Mouse (Mus musculus): ENCODE results near the gene Olfr611. TPM values are rescaled to one million over a fixed set of nuclear protein-coding genes. Genes with fewer than 3 reads are reported as not detected.
"Not testable (repeated sequence)": the region's sequence is repeated elsewhere in the genome, so short reads cannot be mapped to it uniquely, and the experiment has no call there.

The Olfr611 gene
- not detected for total RNA-seq (2021)
- long read RNA-seq, experiment 1, result 0 reads
- long read RNA-seq, experiment 2, result 0 reads

GRCm38 (mm10) chr7:103520746-103521145, at the start of gene Olfr611:
Gene Olfr611 (minus strand): TSS chr7:103520846.
- intact Hi-C loops (cut with DNase I); DNase-seq (ENCODE audit: low spot score in 2 of 2): not testable (repeated sequence)

DNA sequence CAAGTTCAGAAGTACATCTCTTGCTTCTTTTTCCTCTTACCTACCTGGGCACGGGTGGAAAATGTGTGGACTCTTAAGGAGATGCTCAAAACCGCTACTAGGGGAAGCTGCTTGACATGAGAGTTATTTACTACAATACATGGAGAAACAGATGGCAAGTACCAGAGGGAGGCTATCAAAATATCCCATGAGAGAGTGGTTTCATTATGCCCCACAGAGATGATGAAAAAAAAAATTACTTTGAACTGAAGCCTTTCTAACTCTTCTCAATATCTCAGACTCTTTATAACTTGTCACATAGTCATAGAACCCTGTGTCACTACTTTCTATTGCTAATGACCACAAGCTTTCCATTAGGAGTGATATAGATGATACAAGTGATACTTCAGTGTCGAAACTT, 48.4 kb upstream of the Olfr611 start, which contains the start of gene Olfr616:
Gene Olfr616, minus strand, starts transcription at position 101 of the 400 bp plus-strand sequence.
- intact Hi-C loops (cut with DNase I), result no loop called here
- DNase-seq (ENCODE audit: low spot score in 2 of 2), result no peak

DNA sequence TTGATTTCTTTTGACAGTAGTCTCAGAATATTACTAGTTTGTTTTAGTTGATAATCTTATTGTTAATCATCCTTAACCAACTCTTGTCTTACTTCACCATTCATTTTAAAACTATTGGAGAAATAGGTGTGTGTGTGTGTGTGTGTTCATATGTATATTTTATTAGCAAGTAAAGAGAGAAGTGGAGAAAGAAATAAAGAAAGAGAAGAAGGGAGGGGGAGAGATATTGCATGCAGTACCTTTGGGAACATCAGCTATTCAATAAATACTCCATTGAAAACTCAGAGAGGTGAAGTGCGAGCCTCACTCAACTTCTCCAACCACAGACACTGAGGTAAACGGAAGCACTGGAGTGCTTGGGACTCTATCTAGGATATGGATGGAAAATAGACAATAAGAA, 35.1 kb upstream of the Olfr611 start, which contains the start of gene Olfr615:
Gene Olfr615, plus strand, starts transcription at position 301 of the 400 bp plus-strand sequence.
- intact Hi-C loops (cut with DNase I), result no loop called here
- DNase-seq (ENCODE audit: low spot score in 2 of 2), result no peak

- intact Hi-C loops (cut with DNase I), result no loop called here
- no peak for DNase-seq (ENCODE audit: low spot score in 2 of 2)
These were observed 27.1 kb upstream of the Olfr611 start, which contains the start of gene Olfr613 for GRCm38 (mm10) chr7:103547774-103548173. Gene Olfr613 (plus strand): TSS chr7:103548074.

- DNase-seq (ENCODE audit: low spot score in 2 of 2); intact Hi-C loops (cut with DNase I): not testable (repeated sequence)
These were observed 22.0 kb upstream of the Olfr611 start, which contains the start of gene Olfr612 for GRCm38 (mm10) chr7:103542617-103543016. Gene Olfr612 (minus strand): TSS chr7:103542717.

GRCm38 (mm10) chr7:103512022-103512421, 8.6 kb downstream of the Olfr611 start, which contains the start of gene Olfr610:
Gene Olfr610 (minus strand): TSS chr7:103512122.
- no peak for DNase-seq (ENCODE audit: low spot score in 2 of 2)
- intact Hi-C loops (cut with DNase I), result no loop called here

DNA sequence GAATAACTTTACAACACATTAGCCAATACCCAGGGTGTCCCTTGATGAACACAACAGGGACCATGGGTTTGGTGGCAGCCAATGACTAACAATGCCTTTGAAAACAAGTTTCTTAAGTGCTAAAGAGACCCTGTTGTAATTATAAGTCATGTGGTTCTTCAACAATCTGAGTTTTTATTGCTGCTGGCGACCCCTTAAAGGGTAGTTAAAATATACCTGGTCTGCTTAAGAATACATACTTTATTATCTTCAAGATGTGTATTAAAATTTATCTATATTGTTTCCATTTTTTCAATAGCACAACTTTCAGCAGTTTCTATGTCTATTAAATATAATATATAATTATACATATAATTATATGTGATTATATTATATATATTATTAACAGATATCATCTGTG, 22.7 kb downstream of the Olfr611 start, which contains the start of gene Olfr609:
Gene Olfr609, minus strand, starts transcription at position 101 of the 400 bp plus-strand sequence.
- intact Hi-C loops (cut with DNase I), result no loop called here

DNA sequence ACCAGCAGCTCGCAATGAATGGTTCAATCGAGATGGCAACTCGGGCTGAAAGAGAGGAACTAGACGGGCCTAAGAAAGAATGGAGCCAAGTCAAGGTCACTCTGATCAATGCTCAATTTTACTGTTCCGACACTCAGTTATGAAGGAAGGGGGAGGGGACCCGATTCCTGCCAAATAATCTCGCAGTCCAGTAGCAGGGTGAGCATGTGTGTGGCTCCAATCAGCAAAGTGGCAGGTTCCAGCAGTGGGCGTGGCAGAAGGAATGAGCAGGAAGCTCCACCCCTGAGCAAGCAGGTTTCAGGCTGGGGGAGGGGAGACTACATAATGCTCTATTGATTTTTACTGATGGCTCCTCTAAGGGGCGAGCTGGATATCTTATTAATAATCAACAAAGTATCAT, 43.5 kb downstream of the Olfr611 start:
- intact Hi-C loops (cut with DNase I); DNase-seq (ENCODE audit: low spot score in 2 of 2): not testable (repeated sequence)

More for the DNA sequence above, 22.7 kb downstream of the Olfr611 start, which contains the start of gene Olfr609:
- DNase-seq (ENCODE audit: low spot score in 2 of 2), result no peak

DNA sequence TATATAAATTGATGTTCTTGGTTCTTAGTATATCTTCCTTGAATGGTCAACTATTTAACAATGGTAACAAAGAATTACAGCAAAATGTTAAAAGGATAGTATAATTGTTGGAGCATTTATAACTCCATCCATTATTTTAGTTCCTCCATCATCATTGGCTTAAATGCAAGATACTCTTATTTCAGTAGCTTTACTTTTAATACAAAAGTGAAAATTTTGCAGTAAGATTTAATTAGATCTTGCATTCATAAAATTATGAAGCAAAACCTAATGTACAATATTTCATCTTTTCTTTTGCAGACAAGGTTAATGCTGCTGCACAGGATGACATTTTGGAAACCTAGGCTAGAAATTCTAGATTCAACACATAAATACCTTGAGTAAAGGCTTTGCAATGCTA, 51.1 kb downstream of the Olfr611 start, which contains the start of gene Olfr608:
Gene Olfr608, plus strand, starts transcription at position 301 of the 400 bp plus-strand sequence.
- intact Hi-C loops (cut with DNase I), result no loop called here
- no peak for DNase-seq (ENCODE audit: low spot score in 2 of 2)

Other genes with a start within 250 kb of the Olfr611 start
- gene Olfr596, start 215.2 kb downstream of the Olfr611 start, total RNA-seq (2021), result not detected
- not detected for gene Olfr597, start 204.5 kb downstream of the Olfr611 start, total RNA-seq (2021)
- not detected for gene Olfr598, start 197.3 kb downstream of the Olfr611 start, total RNA-seq (2021)
- not detected for gene Olfr599, start 184.9 kb downstream of the Olfr611 start, total RNA-seq (2021)
- gene Olfr600, start 171.2 kb downstream of the Olfr611 start, total RNA-seq (2021), result not detected
- not detected for gene Olfr601, start 158.2 kb downstream of the Olfr611 start, total RNA-seq (2021)
- not detected for gene Olfr603, start 134.7 kb downstream of the Olfr611 start, total RNA-seq (2021)
- gene Usp17lc, start 105.8 kb downstream of the Olfr611 start, total RNA-seq (2021), result not detected
- gene Olfr605, start 75.4 kb downstream of the Olfr611 start, total RNA-seq (2021), result not detected
- not detected for gene Olfr606, start 71.8 kb downstream of the Olfr611 start, total RNA-seq (2021)
- gene Olfr607, start 56.7 kb downstream of the Olfr611 start, total RNA-seq (2021), result not detected
- gene Olfr608, start 51.0 kb downstream of the Olfr611 start, total RNA-seq (2021), result not detected
- gene Olfr609, start 22.8 kb downstream of the Olfr611 start, total RNA-seq (2021), result not detected
- gene Olfr610, start 8.7 kb downstream of the Olfr611 start, total RNA-seq (2021), result not detected
- gene Olfr612, start 21.9 kb upstream of the Olfr611 start, total RNA-seq (2021), result not detected
- not detected for gene Olfr613, start 27.2 kb upstream of the Olfr611 start, total RNA-seq (2021)
- gene Olfr615, start 35.2 kb upstream of the Olfr611 start, total RNA-seq (2021), result not detected
- not detected for gene Olfr616, start 48.3 kb upstream of the Olfr611 start, total RNA-seq (2021)
- gene Olfr617, start 52.2 kb upstream of the Olfr611 start, total RNA-seq (2021), result not detected
- not detected for gene Olfr618, start 69.3 kb upstream of the Olfr611 start, total RNA-seq (2021)
- not detected for gene Olfr619, start 79.7 kb upstream of the Olfr611 start, total RNA-seq (2021)
- not detected for gene Olfr620, start 91.7 kb upstream of the Olfr611 start, total RNA-seq (2021)
- gene Olfr622, start 121.9 kb upstream of the Olfr611 start, total RNA-seq (2021), result not detected
- gene Olfr623, start 142.9 kb upstream of the Olfr611 start, total RNA-seq (2021), result not detected
- under 1 TPM in 1 of 2 experiments, not detected in 1; 0.06 TPM for gene Olfr624, start 150.3 kb upstream of the Olfr611 start, total RNA-seq (2021)
- not detected for gene Olfr625-ps1, start 161.9 kb upstream of the Olfr611 start, total RNA-seq (2021)
- gene Olfr243, start 193.8 kb upstream of the Olfr611 start, total RNA-seq (2021), result not detected
- not detected for gene Olfr628, start 209.5 kb upstream of the Olfr611 start, total RNA-seq (2021)
- gene Olfr629, start 224.1 kb upstream of the Olfr611 start, total RNA-seq (2021), result not detected
- gene Olfr630, start 236.5 kb upstream of the Olfr611 start, total RNA-seq (2021), result not detected